Mouse (Mus musculus) myocyte (in vitro differentiated cells): ENCODE measurements around the gene Tmc2.

ENCODE experiments used
- CEBPB ChIP-seq: IDR thresholded peaks from 2 replicates; pipeline ENCODE4 v1.6.1; 2011; ENCODE audit warnings: mild to moderate bottlenecking, moderate library complexity; ENCODE audit not compliant: poor library complexity, insufficient read depth, severe bottlenecking
- E2F4 ChIP-seq: IDR thresholded peaks from one replicate; pipeline ENCODE4 v1.6.1; 2011; ENCODE audit warnings: mild to moderate bottlenecking, control low read depth, moderate library complexity; ENCODE audit not compliant: insufficient read depth
- MYOD1 ChIP-seq, 3 experiments: IDR thresholded peaks; one replicate each; pipeline ENCODE4 v1.6.1; 2011; ENCODE audit warnings: control low read depth in 2 of 3, low read depth in 2 of 3, mild to moderate bottlenecking in 2 of 3, moderate library complexity in 1 of 3; ENCODE audit not compliant: insufficient read length in 2 of 3, control insufficient read depth in 1 of 3
- MYOG ChIP-seq, 3 experiments: IDR thresholded peaks; one replicate each; pipeline ENCODE4 v1.6.1; 2011; ENCODE audit warnings: control low read depth in 2 of 3, low read depth in 2 of 3, mild to moderate bottlenecking in 2 of 3; ENCODE audit not compliant: insufficient read length in 2 of 3, control insufficient read depth in 1 of 3, insufficient read depth in 1 of 3
- POLR2AphosphoS2 ChIP-seq: IDR thresholded peaks from one replicate; pipeline ENCODE4 v1.6.1; 2011; ENCODE audit warnings: low read depth, control low read depth; ENCODE audit not compliant: insufficient read length
- REST ChIP-seq: IDR thresholded peaks from one replicate; pipeline ENCODE4 v1.6.1; 2011; ENCODE audit warnings: mild to moderate bottlenecking, control low read depth, moderate library complexity; ENCODE audit not compliant: insufficient read depth, insufficient read length
- TCF12 ChIP-seq: IDR thresholded peaks from one replicate; pipeline ENCODE4 v1.6.1; 2011; ENCODE audit warnings: mild to moderate bottlenecking, control low read depth; ENCODE audit not compliant: poor library complexity, insufficient read depth, severe bottlenecking
- USF1 ChIP-seq: IDR thresholded peaks from one replicate; pipeline ENCODE4 v1.6.1; 2011; ENCODE audit warnings: low read depth, mild to moderate bottlenecking, control low read depth, moderate library complexity

DNA sequence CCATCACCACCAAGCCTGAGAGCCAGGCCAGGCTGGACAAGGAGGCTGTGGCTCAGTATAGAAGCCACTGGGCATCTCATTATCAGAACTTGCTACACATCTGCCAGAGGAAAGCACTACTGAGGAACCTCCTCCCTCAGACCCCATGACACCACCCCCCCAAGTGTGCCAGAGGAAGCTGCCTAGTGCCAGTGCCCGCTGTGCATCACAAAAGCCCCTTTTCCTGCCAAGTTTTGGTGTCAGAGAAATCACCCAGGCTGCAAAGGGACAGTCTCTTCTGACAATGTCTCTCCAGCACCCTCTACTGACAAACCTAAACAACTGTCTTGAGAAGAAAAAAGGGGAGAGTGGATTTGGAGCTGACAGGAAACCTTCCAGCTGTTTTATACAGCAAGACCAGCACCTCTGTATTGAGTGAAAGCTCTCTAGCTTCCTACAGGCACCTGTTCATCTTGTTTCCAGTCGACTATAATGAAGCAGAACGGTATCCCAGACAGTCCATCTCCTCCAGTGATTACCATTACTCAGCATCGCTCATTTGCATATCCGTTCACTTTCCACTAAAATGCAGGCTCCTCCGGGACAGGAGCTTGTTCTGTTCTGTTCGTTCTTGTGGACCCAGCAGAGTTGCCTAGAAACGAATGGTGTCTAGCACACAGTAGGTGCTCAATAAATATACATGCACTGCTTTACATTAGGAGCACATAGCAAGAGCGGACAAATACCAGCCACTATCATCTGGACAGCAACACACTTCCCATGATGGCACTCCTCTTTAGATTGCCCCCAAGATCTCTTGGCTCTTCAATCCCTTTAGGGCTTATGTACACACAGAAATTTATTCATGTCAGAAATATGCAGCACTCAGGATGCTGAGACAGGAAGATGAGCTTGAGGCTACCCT lies 28.4 kb upstream of the Tmc2 start:
- peak; percentile 24 for TF ChIP-seq POLR2AphosphoS2
- no peak for TF ChIP-seq E2F4
- no peak for TF ChIP-seq MYOD1 (IDR thresholded peaks at IDR 0.05; ENCODE audit: control insufficient read depth in 1 of 3, insufficient read length in 2 of 3, low read depth in 2 of 3)
- TF ChIP-seq REST: no peak
- TF ChIP-seq USF1: no peak
- no peak for TF ChIP-seq CEBPB
- TF ChIP-seq TCF12: no peak
- no peak for TF ChIP-seq MYOG (IDR thresholded peaks at IDR 0.05; ENCODE audit: control insufficient read depth in 1 of 3, insufficient read depth in 1 of 3, insufficient read length in 2 of 3, low read depth in 2 of 3)
